Mouse (Mus musculus) CH12.LX (cell line): ENCODE data around the gene Wrap53. TPM values are rescaled to one million over a fixed set of nuclear protein-coding genes. Genes with fewer than 3 reads are reported as not detected.
A peak's percentile ranks its signal among the peaks of the same experiment; 100 is the strongest.

ENCODE experiments used
- DNase-seq: peaks from one replicate; pipeline ENCODE4 v3.0.0-alpha.2; 2013; ENCODE audit errors: extremely low read depth
- H3K27ac ChIP-seq: 2 replicates; pipeline ENCODE4 v1.5.1; 2012; ENCODE audit warnings: low read depth, mild to moderate bottlenecking, control low read depth, moderate library complexity; ENCODE audit not compliant: insufficient read depth
- H3K27me3 ChIP-seq: replicated peaks from 2 replicates; pipeline ENCODE3; 2012; ENCODE audit warnings: inconsistent platforms
- H3K36me3 ChIP-seq, 2 experiments: replicated peaks in 1 of 2; 2 replicates each; pipeline versions ENCODE3 to v1.6.1; 2012; ENCODE audit warnings: inconsistent platforms in 1 of 2, low read length in 1 of 2, mild to moderate bottlenecking in 1 of 2, mixed read lengths in 1 of 2, moderate library complexity in 1 of 2; ENCODE audit not compliant: control insufficient read depth in 1 of 2, insufficient read depth in 1 of 2
- H3K4me1 ChIP-seq, 2 experiments: 2 replicates each; pipeline ENCODE4 v1.6.1; 2012; ENCODE audit warnings: inconsistent platforms in 1 of 2, moderate library complexity in 1 of 2; ENCODE audit not compliant: insufficient read depth in 2 of 2, control insufficient read depth in 1 of 2
- H3K4me2 ChIP-seq: 2 replicates; pipeline ENCODE4 v1.6.1; 2012; ENCODE audit warnings: low read depth, mild to moderate bottlenecking, control low read depth; ENCODE audit not compliant: poor library complexity, insufficient read depth, severe bottlenecking
- H3K4me3 ChIP-seq, 3 experiments: fragments of 150-350 bp in 1 of 3; sonication (generic) in 1 of 3; replicated peaks in 1 of 3; 2 replicates each; pipeline versions ENCODE3 to v1.5.1; 2011 to 2012; ENCODE audit warnings: low read depth in 2 of 3, low read length in 2 of 3, mild to moderate bottlenecking in 2 of 3, moderate library complexity in 2 of 3, control low read depth in 1 of 3, improper control_type of control experiment in 1 of 3, inconsistent platforms in 1 of 3, mixed read lengths in 1 of 3; ENCODE audit not compliant: poor library complexity in 1 of 3
- H3K79me2 ChIP-seq: replicated peaks from 2 replicates; pipeline ENCODE4 v1.6.1; 2012; ENCODE audit warnings: mild to moderate bottlenecking, moderate library complexity; ENCODE audit not compliant: control insufficient read depth, poor library complexity, insufficient read depth, severe bottlenecking; ENCODE audit errors: extremely low read depth
- H3K9ac ChIP-seq: 2 replicates; pipeline ENCODE4 v1.6.1; 2012; ENCODE audit warnings: low read depth, mild to moderate bottlenecking, control low read depth, moderate library complexity; ENCODE audit not compliant: insufficient read depth
- H3K9me3 ChIP-seq: replicated peaks from 2 replicates; pipeline ENCODE3; 2012; ENCODE audit warnings: low read length, inconsistent platforms, mixed read lengths
- CTCF ChIP-seq, 2 experiments: IDR thresholded peaks in 1 of 2; conservative IDR thresholded peaks in 1 of 2; 2 replicates each; pipeline ENCODE4 v1.5.1; 2011 to 2012; ENCODE audit warnings: low read depth in 2 of 2, low read length in 2 of 2, improper control_type of control experiment in 1 of 2, inconsistent platforms in 1 of 2, mild to moderate bottlenecking in 1 of 2, moderate library complexity in 1 of 2
- ELF1 ChIP-seq: IDR thresholded peaks from 2 replicates; pipeline ENCODE4 v1.6.1; 2014; ENCODE audit warnings: low read depth, mild to moderate bottlenecking, inconsistent platforms, low read length, improper control_type of control experiment
- HCFC1 ChIP-seq: IDR thresholded peaks from 2 replicates; pipeline ENCODE4 v1.6.1; 2012; ENCODE audit warnings: low read depth, mild to moderate bottlenecking, inconsistent platforms, low read length, improper control_type of control experiment
- JUN ChIP-seq: IDR thresholded peaks from 2 replicates; pipeline ENCODE4 v1.6.1; 2011; ENCODE audit warnings: low read depth, mild to moderate bottlenecking, low read length, improper control_type of control experiment, moderate library complexity; ENCODE audit not compliant: insufficient read depth
- MAFK ChIP-seq: IDR thresholded peaks from 2 replicates; pipeline ENCODE4 v1.6.1; 2011; ENCODE audit warnings: low read length, improper control_type of control experiment; ENCODE audit not compliant: insufficient replicate concordance
- MAX ChIP-seq: IDR thresholded peaks from 2 replicates; pipeline ENCODE4 v1.6.1; 2011; ENCODE audit warnings: low read length, improper control_type of control experiment
- MAZ ChIP-seq: IDR thresholded peaks from 2 replicates; pipeline ENCODE4 v1.6.1; 2012; ENCODE audit warnings: low read depth, mild to moderate bottlenecking, inconsistent platforms, low read length, improper control_type of control experiment, moderate library complexity
- MEF2A ChIP-seq: IDR thresholded peaks from 2 replicates; pipeline ENCODE4 v1.6.1; 2014; ENCODE audit warnings: low read depth, mild to moderate bottlenecking, inconsistent platforms, low read length, improper control_type of control experiment, borderline replicate concordance
- POLR2AphosphoS2 ChIP-seq: IDR thresholded peaks from 2 replicates; pipeline ENCODE4 v1.6.1; 2011; ENCODE audit warnings: low read depth, low read length, improper control_type of control experiment
- SMC3 ChIP-seq: IDR thresholded peaks from 2 replicates; pipeline ENCODE4 v1.6.1; 2011; ENCODE audit warnings: low read depth, low read length, improper control_type of control experiment
- TBP ChIP-seq: conservative IDR thresholded peaks from 2 replicates; pipeline ENCODE4 v1.6.1; 2011; ENCODE audit warnings: low read depth, low read length, improper control_type of control experiment
- UBTF ChIP-seq: IDR thresholded peaks from 2 replicates; pipeline ENCODE4 v1.6.1; 2012; ENCODE audit warnings: low read depth, mild to moderate bottlenecking, inconsistent platforms, low read length, improper control_type of control experiment, moderate library complexity
- USF2 ChIP-seq: conservative IDR thresholded peaks from 2 replicates; pipeline ENCODE4 v1.6.1; 2011; ENCODE audit warnings: low read depth, low read length, improper control_type of control experiment
- ZC3H11A ChIP-seq: IDR thresholded peaks from 2 replicates; pipeline ENCODE4 v1.6.1; 2012; ENCODE audit warnings: low read depth, mild to moderate bottlenecking, inconsistent platforms, low read length, improper control_type of control experiment
- ZKSCAN1 ChIP-seq: IDR thresholded peaks from 2 replicates; pipeline ENCODE4 v1.6.1; 2012; ENCODE audit warnings: low read depth, inconsistent platforms, low read length, improper control_type of control experiment, borderline replicate concordance
- ZMIZ1 ChIP-seq: IDR thresholded peaks from 2 replicates; pipeline ENCODE4 v1.6.1; 2012; ENCODE audit warnings: low read depth, mild to moderate bottlenecking, inconsistent platforms, low read length, improper control_type of control experiment
- dilution Hi-C: fragments of 300-500 bp; cut with MboI; formaldehyde crosslinking; loops from 2 replicates; pipeline ENCODE4 v1.14.3; 2020; ENCODE audit warnings: low sequenced_read_pairs; ENCODE audit not compliant: extremely low pct_unique_long_range_greater_than_20kb, extremely low pct_ligation_motif_present
- in situ Hi-C: fragments of 300-500 bp; cut with MboI; formaldehyde crosslinking; loops from 3 replicates; pipeline ENCODE4 v1.14.3; 2019; ENCODE audit warnings: low sequenced_read_pairs, low pct_ligation_motif_present, low pct_unique_long_range_greater_than_20kb, mixed read lengths
- polyA plus RNA-seq: library from polyadenylated mRNA; unstranded; fragments of >175 nt; gene quantifications from 2 replicates; pipeline ENCODE4 v1.2.1, GENCODE M21; 2012; ENCODE audit warnings: low read depth; ENCODE audit not compliant: insufficient read length
- total RNA-seq, 2 experiments: library from RNA; depleted of rRNA; stranded (reverse); fragments of 300-350 nt in 1 of 2; fragments of >200 nt in 1 of 2; gene quantifications; 2 replicates each; pipeline ENCODE4 v1.2.3; 2012 to 2014

The Wrap53 gene
- total and polyA plus RNA-seq, 3 experiments, result 25.4 to 36.0 (median 34.2) TPM

DNA sequence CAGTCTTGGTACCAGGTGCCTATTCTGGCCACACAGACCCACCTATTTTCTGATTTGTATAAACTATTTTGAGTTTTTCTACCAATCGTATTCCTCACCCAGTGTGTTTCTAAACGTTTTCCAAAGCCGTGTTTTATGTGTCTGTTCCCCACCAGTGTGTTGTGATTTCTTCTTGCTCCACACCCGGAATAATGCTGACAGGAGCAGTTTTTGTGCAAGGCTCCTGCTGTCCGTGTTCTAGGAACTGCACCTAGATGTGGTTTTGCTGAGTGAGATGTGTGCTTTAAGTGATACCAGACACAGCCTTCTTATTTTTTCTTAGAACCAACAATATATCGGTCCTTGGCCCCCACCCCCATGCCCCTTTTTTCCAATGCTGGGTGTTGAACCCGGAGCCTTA is 4.0 kb upstream of the Wrap53 start:
- in situ Hi-C loops, result no loop called here
- dilution Hi-C loops, result no loop called here
- Histone ChIP-seq H3K27ac (no peak overlapping the region), H3K79me2 (peaks cover 66% of the 10 kb centered on the region), H3K4me1 (peaks cover 16 to 48% of the 10 kb centered on the region in 2 experiments), H3K27me3 (no peaks in the 10 kb centered on the region), H3K4me2 (no peak overlapping the region), H3K36me3 (peaks cover 40 to 63% of the 10 kb centered on the region in 2 experiments), H3K9ac (no peak overlapping the region), H3K4me3 (no peak overlapping the region), H3K9me3 (no peaks in the 10 kb centered on the region)
- no peak for DNase-seq
- no peak for TF ChIP-seq USF2
- TF ChIP-seq MAFK, result 0 out of 2 replicates have a peak, but pooled peaks have one; percentile 36

DNA sequence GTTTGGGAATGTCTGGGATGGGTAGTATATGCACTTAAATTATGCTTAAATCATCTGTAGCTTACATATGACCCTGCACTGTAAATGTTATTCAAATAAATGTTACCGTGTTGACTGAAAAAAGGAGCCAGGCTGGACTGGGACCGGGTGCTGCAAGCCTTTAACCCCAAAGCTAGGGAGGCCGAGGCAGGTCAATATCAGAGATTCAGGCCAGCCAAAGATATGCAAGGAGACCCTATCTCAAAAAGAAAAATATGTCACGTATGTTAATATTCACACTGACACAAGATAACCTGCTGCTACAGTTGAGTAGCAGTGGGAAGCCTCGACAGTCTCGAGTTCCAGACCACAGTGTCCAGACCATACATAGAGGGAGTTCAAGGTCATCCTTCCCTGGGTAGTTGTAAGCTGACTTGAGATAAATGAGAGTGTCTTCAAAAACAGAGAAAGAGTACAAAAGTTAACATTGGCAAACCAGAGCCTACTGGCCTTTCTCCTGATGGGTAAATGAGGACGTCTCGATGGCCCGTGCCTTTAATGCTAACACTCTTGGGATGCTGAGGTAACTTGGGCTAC is 2.3 kb upstream of the Wrap53 start:
- H3K4me2 ChIP-seq, result peak overlapping the region; percentile 96
- TF ChIP-seq SMC3 (no peak), ZMIZ1 (no peak), MAZ (no peak), TBP (no peak), CTCF (conservative IDR thresholded peaks at IDR 0.05 in 1 of 2, IDR thresholded peaks at IDR 0.05 in 1 of 2; ENCODE audit: low read depth in 2 of 2, low read length in 2 of 2) (no peak), USF2 (no peak), ZKSCAN1 (no peak), MEF2A (no peak), JUN (no peak), POLR2AphosphoS2 (no peak), HCFC1 (no peak), UBTF (no peak), ZC3H11A (no peak), ELF1 (no peak), MAX (no peak)
- dilution Hi-C loops, result no loop called here
- H3K79me2 ChIP-seq, result peaks cover 83% of the 10 kb centered on the region
- H3K4me1 ChIP-seq, result peaks cover 16 to 57% of the 10 kb centered on the region in 2 experiments
- H3K27ac ChIP-seq, result no peak overlapping the region
- H3K4me3 ChIP-seq, result peak overlapping the region; percentile 10 to 99 (median 81)
- peak overlapping the region; percentile 82 for H3K9ac ChIP-seq
- no peaks in the 10 kb centered on the region for H3K9me3 ChIP-seq
- in situ Hi-C loops, result no loop called here
- DNase-seq, result no peak
- peaks cover 23 to 49% of the 10 kb centered on the region in 2 experiments for H3K36me3 ChIP-seq
- H3K27me3 ChIP-seq, result no peaks in the 10 kb centered on the region
